Mouse (Mus musculus) hematopoietic stem cell, adult 5-6 weeks (primary cell): Measurements from ENCODE around the gene Rps7. TPM values are rescaled to one million over a fixed set of nuclear protein-coding genes. Genes with fewer than 3 reads are reported as not detected.

ENCODE experiments used
- ATAC-seq, 2 experiments: fragments of 125-278 bp in 1 of 2; replicated peaks in 1 of 2; 2 replicates each; pipeline ENCODE4 v1.8.0; 2016 to 2017; ENCODE audit warnings: inconsistent platforms in 2 of 2, mild to moderate bottlenecking in 2 of 2, moderate number of reproducible peaks in 2 of 2, low read depth in 1 of 2, moderate TSS enrichment in 1 of 2; ENCODE audit not compliant: low FRiP score in 2 of 2, poor library complexity in 2 of 2, severe bottlenecking in 2 of 2, insufficient read depth in 1 of 2, low TSS enrichment in 1 of 2
- total RNA-seq: library from RNA; stranded (forward); fragments of 172-1452, 232-1000 nt; gene quantifications from 2 replicates; pipeline ENCODE4 v1.2.3, GENCODE M21; 2017

The Rps7 gene
- total RNA-seq, result 4,313 and 6,295 TPM in 2 replicates

GRCm38 (mm10) chr12:28635535-28636476 lies at the start of gene Rps7:
Gene Rps7, minus strand, starts transcription at chr12:28635953.
- peak; percentile 92 to 95 for ATAC-seq

DNA sequence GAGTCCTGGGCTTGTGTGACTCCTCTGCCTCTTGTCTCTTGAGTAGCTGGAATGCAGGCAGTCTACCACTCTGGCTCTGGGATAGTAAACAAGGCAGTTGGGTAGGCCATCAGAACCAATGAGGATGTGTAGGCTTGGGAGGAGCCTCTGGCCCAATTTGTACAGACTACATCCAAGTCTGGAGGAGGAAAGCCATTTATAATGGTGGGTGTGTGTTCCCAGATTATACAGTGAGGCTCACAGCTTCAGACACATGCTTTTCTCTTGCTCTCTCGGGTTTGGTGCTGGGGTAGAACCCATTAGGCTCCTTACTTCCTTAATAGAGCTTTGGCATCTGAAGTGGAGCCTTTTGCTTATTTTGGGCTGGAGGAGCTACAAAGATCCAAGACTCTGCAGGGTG lies 48.9 kb upstream of the Rps7 start:
- no peak for ATAC-seq

GRCm38 (mm10) chr12:28675925-28676209 lies 40.1 kb upstream of the Rps7 start:
- no peak for ATAC-seq

DNA sequence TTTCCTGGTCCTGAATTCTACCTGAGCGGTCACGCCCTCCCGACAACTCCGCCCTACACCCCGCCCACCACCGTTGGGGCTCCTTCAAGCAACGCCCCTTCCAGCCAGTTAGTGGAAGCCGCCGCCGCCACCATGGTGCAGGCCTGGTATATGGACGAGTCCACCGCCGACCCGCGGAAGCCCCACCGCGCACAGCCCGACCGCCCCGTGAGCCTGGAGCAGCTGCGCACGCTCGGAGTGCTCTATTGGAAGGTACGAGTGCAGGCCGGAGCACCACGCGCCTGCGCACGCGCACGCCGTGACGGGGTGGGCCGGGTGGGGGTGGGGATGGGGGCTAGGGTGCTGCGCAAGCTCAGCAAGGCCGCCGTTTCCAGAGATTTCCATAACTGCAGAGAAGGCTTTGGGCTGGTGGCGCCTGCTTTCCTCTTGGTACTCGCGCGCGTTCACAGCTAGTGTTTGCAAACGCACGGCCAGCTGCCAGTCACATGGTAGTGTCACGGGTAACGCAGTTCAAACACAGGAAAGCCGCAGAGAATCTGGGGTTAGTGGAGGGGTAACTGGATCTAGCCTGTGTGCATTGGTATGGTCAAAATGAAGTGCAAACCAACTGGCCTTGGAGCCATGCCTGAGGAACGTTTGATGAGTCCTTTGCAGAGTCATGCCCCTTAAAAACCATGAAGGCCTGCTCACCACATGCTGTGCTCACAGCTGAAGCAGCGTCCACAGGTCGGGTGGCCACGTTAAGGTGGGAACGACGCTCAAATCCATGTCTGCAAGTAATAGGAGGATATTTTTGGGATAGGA lies 39.6 kb upstream of the Rps7 start, which contains the start of gene Adi1:
Gene Adi1, plus strand, starts transcription at position 111 of the 804 bp plus-strand sequence.
- ATAC-seq, result peak; percentile 93

DNA sequence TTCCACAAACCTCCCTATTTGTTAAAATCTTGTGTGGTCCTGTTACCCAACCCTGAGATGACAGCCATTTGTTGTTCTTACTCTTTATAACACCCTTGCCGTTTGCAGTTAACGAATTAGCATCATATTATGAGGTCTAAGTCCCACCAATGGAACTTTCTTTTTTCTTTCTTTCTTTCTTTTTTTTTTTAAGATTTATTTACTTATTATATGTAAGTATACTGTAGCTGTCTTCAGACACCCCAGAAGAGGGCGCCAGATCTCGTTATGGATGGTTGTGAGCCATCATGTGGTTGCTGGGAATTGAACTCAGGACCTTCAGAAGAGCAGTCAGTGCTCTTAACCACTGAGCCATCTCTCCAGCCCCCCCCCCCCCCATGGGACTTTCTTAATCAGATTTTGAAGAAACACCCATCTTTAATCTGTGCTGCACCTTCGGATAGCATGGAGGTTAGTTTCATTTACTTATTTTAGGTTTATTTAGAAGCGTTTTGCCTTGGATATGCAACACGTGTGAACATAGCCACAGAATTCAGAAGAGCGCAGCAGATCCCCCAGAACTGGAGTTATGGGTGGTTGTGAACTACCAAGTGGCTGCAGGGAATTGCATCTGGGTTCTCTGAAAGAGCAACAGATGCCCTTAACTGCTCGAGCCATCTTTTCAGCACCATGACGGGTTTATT lies 38.4 kb upstream of the Rps7 start:
- no peak for ATAC-seq

- no peak for ATAC-seq
These were observed 31.5 kb upstream of the Rps7 start for GRCm38 (mm10) chr12:28667287-28667686.

GRCm38 (mm10) chr12:28666734-28667133 lies 31.0 kb upstream of the Rps7 start:
- no peak for ATAC-seq

- ATAC-seq, result no peak
These were observed 26.9 kb upstream of the Rps7 start for GRCm38 (mm10) chr12:28662628-28663027.

DNA sequence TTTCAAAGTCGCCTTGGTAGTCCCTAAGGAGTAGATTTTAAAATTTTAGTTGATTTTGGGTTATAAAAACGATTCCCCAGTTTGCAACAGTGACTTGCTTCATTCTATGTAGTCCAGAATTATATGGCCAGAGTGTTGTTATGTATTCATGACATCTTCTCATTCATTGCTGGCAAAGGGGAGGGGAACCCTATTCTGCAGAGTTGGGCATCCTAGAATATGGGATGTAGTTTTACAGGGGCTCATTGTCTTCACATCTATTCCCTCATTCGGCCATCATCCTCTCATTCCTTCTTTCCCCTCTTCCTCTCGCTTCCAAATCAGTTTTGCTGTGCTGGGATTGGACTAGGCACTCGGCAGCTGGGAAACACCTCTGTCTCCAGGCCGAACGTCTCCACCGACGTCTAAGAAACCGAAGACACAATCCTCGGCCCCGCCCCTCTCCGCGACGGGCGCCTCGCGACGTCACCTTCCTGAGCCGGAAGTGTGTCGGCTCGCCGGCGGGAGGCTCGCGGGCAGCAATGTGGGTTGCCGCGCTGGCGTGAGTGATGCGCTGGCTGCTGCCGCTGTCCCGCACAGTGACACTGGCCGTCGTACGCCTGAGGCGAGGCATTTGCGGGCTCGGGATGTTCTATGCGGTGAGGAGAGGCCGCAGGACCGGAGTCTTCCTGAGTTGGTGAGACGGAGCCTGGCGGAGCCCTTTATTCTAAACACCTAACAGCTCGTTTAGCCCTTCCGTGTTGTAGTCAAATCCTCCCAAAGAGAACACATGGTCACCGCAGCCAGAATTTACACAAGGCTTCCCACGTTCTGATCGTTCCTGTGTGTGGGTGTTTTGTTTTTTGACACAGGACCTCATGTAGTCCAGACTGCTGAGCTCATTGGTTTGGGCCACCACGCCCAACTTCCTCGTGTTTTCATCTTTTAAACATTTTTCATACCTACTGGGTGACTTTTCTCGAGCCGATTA lies 13.7 kb upstream of the Rps7 start, which contains the start of gene Rnaseh1:
Gene Rnaseh1, plus strand, starts transcription at position 462 of the 970 bp plus-strand sequence.
- ATAC-seq, result peak; percentile 95 to 98

DNA sequence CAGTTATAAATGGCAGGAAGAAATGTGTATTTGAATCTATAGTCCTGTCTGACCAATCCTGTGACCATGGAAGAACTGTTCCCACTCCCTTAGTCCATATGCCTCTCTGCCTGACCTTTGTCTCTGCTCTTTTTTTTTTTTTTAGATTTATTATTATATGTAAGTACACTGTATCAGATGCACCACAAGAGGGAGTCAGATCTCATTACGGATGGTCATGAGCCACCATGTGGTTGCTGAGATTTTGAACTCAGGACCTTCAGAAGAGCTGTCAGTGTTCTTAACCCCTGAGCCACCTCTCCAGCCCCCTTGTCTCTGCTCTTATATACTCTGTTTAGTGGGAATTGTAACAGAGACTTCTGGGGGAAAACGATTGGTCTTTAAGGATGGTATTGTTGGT lies 3.0 kb upstream of the Rps7 start:
- ATAC-seq, result no peak

GRCm38 (mm10) chr12:28636543-28636942 lies 790 bp upstream of the Rps7 start:
- ATAC-seq, result no peak

- ATAC-seq, result peak in 1 of 2 experiments; percentile 25; a peak in 1 of 4 replicates
These were observed 657 bp downstream of the Rps7 start for GRCm38 (mm10) chr12:28635058-28635534.

DNA sequence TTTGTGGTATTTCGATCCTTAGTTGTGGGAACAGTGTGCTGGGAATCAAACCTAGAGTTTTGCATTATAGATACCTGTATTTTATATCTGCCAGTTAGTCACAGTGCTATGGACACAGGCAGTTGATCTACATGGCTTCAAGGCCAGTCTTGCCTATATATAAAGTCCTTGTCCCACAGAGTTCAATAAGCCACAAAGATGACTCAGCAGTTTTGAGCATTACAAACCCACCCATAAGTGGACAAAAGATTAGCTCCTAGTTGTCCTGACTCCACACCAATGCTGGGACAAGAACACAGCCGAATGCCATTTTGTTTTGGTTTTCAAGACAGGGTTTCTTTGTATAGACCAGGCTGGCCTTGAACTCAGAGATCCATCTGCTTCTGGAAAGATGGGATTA lies 7.3 kb downstream of the Rps7 start:
- no peak for ATAC-seq

DNA sequence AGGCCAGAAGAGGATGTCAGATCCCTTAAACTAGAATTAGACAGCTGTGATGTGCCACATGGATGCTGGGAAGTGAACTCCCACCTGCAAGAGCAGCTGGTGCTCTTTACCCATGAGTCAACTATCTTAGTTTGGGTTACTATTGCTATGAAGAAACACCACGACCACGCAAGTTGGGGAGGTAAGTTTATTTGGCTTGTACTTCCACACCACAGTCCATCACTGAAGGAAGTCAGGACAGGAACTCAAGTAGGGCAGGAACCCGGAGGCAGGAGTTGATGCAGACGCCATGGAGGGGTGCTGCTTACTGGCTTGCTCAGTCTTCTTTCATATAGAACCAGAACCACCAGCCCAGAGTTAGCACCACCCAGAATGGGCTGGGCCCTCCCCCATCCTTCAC lies 8.7 kb downstream of the Rps7 start:
- no peak for ATAC-seq

DNA sequence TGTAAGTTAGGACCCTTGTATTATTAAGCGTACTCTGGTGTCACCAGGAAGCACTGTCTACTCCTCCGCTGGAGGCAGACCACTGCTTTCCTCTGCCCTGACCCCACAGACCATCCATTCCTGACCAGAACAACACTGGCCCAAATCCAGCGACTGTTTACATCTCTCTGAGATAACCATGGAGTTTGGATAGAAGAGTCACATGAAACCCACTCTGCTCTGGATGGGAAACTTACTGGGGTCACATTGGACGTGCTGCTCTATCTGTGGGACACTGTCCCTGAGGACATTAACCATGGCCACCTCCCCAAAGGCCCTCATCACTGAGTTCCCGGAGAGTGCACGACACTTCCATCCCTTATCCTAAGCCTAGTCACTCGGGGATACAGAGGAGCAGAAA lies 10.3 kb downstream of the Rps7 start:
- no peak for ATAC-seq

DNA sequence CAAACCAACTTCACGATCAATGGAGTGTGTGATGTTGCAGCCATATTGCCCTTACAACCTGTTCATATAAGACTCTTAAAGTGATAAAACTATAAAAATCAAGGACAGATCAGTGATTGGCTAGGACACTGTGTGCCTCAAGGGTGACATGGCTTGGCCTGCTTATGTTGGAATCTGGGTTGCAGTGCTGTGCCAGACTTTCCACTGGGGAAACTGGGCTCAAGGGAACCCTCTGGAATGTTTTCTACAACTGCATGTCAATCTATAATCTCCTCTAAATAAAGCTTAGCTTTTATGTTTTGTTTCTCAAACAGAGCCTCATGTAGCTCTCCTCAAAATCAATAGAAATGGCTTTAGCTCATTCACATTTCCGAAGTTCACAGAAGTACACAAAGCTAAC lies 11.5 kb downstream of the Rps7 start:
- no peak for ATAC-seq

DNA sequence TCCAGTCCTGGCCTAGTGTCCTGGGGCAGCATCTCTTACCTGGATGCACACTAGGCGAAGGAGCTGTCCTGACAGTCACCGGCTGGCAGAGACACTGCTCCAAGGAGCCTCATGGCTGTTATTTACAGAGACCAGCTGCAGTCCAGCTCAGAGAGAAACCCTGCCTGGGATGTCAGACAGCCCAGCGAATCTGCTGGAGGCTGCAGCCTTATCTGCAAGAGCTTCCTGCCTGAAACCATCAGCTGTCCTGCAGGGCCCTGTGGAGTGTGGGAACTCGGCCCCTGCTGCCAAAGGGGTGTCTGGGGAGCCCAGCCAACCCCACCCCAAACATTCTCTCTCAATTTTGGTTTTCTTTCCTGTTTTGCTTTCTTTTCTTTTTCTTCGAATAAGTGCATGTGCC lies 12.6 kb downstream of the Rps7 start, which contains the start of gene Colec11:
Gene Colec11, minus strand, starts transcription at position 183 of the 400 bp plus-strand sequence.
- ATAC-seq, result no peak
